Mouse (Mus musculus): Measurements from ENCODE around the gene 2010106E10Rik.

The 2010106E10Rik gene

DNA sequence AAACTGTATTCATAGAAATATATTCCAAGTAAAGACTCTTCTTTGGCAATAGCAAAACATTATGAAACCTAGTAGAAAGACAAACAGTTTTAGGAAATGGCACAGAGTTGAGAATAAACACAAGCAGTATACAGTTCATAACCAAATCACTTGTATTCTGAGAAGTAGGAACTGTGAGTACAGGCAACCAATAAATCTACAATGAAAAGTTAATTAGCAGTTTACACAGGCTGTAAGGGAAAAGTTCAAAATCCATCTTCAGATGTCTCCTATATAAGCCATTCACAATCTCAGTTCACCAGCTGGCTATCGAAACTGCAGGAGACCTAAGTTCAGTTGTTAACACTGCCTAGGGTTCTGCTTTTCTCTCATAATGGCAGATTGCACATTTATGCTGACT is at the start of gene 2010106E10Rik:
TSS of gene 2010106E10Rik (plus strand) at position 301 of the 400 bp plus-strand sequence.
- DNase-seq (ENCODE audit: low spot score in 2 of 2) = no peak

DNA sequence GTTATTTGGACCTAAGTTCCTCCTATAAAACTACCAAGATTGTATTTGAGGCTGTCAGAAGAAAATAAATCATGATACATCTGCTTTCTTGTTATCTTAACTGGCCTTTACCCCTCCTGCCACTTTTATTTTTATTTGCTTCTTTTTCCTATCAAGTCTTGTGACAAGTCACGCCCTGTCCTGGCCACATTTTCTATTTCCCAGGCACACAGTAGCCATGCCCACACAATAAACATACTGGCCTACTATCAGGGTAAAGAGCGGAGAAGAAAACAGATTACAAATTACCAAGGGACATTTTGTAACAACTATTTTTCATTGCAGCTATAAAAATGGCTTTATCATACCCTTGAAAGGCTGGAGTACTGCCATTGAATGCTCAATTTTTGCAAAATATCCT is 10.6 kb downstream of the 2010106E10Rik start:
- DNase-seq (ENCODE audit: low spot score in 2 of 2) = no peak

DNA sequence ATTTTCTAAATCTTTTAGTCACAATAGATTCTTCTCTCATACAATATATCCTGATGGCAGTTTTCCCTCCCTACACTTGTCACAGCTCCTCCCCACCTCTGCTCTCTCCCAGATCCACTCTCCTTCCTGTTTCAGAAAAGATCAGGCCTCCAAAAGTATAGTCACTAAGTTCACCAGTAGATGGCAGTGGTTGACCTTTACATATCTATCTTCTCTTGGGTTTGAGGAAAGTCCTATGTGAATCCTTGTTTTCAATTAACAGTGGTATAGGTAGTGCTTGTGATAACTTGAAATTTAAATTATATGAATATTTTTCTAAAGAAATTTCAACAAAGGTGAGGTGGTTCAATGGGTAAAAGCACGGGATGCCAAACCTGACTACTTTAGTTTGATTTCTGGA is 29.7 kb downstream of the 2010106E10Rik start:
- DNase-seq (ENCODE audit: low spot score in 2 of 2) = no peak

DNA sequence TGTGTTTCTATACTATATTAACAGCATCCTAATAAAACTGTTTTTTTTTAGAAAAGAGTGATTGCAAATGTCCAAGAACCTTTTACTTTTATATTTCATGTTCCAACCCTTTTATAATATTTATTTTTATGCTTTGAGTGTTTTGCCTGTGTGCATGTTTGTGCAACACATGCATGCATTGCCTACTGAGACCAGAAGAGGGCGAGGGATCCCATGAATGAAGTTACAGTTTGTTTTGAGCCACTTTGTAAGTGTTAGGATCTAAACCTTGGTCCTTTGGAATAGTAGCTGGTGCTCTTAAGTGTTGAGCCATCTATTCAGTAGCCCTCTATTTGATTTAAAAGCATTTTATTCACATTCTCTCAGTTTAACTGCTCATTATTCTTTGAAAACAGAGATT is 48.0 kb downstream of the 2010106E10Rik start:
- DNase-seq (ENCODE audit: low spot score in 2 of 2) = no peak

DNA sequence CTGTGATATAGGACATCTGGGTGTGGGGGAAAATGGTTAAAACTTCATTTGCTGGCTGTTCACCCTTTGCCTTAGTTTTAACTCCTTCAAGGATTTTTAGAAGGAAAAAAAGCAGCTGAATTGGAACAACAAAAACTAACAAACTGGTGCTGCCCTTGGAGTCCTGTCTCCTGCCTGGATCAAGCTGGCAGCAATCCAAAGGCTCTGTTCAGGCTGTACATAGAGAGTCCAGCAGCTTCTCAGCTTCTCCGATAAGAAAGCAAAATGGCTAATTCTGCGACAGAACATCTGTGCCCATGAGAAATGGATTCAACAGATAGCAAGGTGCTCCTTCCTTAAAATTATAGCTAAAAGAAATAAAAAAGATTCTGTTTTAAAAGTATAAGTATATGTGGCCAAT is 72.6 kb downstream of the 2010106E10Rik start:
- DNase-seq (ENCODE audit: low spot score in 2 of 2) = no peak

DNA sequence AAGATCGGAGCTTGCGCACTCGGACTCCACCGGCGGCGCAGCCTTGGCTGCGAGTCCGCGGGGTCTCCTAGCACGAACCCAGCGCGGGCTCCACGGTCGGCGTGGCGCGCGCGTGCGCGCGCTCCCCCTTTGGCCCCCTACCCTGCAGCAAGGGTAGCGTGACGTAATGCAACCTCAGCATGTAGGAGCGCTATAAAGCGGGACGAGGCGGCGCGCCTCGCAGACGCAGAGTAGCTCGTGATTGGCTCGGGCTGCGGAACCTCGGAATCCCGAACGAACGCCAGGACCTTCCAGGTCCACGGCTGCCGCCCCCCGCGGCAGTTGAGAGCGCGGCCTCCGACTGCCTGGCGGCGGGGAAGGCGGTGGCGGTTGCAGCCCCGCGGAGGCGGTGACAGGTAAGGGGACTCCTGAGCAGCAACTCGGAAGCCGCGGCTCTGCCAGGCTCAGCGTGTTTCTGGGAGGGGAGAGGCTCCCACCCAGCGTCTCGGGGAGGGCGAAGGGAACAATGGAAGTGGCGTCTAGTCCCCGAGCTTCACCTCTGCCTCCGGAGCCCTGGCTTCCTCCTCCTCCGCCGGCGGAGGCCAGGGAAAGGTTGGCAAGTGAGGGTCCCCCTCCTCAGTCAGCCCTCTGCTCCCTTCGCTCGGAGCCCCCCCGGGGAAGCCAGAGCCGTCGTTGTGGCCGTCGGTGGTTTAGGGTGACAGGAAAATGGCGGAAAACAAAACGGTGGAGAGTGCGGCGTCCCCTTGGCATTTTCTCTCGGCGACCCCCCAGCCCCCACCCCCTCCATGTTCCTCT is 105.6 kb downstream of the 2010106E10Rik start, which contains the start of gene Zfp711:
TSS of gene Zfp711 (plus strand) at position 16 of the 795 bp plus-strand sequence.
- DNase-seq (ENCODE audit: low spot score in 2 of 2) = peak; percentile 53 to 60

DNA sequence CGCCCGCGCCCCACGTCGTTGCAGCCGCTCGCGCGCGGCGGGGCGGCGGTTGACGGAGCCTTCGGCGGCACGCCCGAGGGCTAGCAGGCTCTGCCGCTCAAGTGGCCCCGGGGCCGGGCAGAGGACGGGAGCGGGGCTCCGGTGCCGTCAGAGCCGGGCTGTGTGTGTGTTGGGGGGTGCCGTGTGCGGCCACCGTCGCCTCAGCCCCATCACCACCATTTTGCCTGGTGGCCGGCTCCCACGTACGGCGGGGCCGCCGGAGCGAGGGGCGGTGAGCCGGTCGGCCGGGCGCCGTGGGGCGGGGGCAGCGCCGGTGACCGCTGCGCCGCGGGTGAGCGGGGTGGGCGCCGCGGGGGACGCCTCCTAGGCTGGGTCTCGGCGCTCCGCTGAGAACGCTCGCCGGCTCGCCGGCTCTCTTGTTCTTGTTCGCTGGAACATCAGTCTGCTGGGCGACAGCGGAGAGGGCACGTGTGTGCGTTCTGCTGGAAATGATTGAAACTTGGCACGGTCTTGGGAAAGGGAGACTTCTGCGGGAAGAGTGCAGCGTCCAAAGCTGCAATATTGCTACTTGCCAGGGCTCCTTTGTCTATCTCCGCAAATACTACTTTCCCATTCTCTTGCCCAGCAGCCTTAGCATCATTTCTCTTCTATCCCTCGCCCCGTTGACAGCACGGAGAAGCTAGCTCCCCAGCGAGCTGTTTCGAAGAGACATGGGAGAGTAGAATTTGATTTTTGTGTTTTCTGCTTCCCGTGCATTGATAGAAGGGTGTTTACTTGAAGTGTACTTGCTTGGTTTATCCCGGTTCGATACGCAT is 106.4 kb downstream of the 2010106E10Rik start:
- DNase-seq (ENCODE audit: low spot score in 2 of 2) = peak; percentile 17 to 57
